Mouse (Mus musculus): ENCODE results near the gene Srebf1.

Srebf1 gene

DNA sequence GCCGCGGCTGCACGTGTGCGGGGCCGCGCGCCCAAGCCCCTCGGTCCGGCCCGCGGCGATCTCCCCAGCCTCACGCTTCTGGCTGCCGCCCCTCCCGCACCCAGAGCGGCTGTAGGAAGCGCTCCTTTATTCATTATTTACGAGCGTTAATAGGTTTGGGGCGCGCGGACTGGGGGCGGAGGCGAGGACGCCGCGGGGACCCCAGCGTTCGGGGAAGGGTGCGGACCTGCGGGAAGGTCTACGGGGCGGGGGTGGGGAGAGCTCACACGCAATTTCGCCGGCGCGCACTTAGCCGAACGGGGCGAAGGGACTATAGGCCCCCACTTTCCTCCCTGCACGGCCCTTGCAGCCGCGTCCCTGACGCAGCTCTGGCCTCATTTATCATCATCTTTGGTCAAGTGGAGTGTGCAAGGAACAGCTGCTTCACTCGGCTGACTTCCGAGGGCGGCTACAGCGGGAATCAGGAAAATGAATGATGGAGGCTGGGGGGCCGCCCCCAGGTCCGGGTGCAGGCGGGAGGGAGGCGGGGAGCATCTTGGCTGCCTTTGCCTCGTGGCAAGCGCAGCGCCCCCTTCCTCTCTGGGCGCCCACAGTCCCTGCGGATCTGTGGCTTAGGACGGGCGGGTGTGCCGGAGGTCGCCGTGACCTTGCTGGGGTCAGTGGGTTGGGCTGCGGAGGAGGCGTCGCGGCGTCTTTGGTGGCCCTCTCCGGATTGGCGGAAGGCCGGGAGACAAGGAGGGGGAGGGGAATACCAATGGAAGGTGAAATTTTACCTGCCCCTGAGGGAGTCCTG lies 46.0 kb downstream of the Srebf1 start:
- peak; percentile 86 for DNase-seq

DNA sequence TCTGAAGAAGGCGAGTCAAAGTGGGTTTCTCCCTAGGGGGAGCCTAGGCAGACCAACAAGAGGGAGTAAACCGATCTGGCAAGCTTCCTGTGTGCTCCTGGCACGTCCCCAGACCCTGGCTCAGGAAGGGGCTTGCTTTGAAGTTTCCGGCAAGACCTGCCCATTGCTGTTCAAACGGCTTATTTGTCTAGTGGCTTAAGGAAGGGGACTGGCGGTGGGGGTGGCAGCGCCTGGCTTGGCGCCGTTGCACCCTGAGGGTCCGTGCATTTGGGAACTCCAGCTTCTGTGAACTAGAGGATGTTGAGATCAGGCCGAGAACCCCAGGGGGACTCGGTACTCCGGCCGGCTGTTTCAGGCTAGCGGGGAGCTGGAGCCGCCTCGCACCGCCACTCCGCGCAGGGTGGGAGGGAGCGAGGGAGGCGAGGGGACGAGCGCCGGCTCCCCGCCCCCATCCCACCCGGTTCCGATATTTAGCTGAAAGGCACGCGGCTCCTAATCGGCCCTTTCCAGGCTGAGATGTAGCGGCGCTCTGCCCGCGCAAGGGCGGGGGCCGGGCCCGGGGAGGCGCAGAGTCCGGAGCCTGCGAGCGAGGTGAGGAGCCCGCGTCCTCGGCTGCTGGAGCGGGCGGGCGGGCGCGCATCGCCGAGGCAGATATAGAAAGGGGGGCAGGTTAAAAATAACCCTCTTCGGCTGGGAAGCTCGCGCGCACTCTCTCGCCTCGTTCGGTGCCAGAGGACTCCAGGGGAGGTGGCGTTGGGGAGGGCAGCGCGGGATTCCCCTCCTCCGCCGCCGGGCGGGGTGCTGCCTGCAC lies 46.8 kb downstream of the Srebf1 start:
- DNase-seq, result peak; percentile 80

DNA sequence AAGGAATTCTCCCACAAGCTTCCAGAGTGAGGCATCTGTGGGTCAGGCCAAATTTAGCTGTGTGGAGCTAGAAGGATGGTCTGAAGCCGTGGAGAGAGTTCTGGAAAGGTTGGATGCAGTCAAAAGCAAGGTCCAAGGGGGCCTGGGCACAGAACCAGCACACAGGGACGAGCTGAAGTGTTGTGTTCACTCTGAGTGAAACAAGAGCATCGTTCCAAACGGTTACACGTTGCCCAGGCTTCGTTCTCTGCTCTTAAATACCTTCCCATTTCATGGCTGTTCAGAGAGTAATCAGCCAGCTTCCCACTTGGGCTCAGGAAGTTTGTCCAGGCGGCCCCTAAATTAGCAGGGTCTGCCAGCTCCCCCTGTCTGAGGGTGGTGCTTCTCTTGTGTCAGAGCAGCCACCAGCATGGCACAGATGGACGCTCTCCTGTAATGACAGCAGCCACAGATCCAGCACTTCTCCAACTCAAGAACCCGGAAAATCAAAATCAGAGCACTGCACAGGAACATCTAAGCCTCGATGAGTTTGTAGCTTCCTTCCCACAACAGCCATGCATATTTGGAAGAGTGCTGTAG lies 48.7 kb downstream of the Srebf1 start:
- DNase-seq, result no peak

DNA sequence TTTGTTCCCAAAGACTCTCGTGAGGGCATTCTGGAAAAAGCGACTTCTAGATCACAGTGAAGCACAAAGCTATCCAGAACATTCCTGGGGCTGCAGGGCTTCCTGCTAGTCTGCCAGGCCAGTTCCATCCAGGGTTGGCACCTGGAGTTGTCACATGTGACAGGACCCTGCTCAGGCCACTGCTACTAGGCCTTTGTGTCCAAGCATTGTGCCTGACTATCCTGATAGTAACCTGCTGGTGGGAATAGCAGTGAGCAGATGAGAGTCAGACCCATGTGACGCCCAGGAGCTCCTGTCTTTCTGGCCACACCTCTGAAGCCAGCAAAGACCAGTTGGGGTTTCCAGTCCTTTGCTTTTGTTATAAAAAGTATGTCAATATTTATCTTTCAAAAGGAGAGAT lies 50.3 kb downstream of the Srebf1 start:
- no peak for DNase-seq

DNA sequence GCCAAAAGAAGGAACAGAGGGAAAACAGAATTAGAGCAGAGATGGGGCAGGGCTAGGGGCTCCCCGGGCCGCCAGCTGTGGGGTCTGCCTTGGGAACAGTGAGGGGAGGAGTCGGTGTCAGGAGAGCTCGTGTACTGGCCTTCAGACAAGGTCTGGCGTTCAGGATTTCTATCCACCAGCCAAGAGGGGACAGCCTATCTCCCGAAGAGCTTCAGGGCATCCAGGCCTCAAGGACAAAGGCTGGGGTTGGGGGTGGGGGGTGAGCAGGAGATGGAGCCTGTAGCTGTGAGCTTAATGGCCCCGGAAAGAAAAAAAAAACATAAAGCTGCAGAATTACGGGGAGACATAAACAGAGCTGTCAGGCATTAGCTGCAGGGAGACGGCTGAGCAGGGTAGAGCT lies 53.6 kb downstream of the Srebf1 start:
- DNase-seq, result no peak

DNA sequence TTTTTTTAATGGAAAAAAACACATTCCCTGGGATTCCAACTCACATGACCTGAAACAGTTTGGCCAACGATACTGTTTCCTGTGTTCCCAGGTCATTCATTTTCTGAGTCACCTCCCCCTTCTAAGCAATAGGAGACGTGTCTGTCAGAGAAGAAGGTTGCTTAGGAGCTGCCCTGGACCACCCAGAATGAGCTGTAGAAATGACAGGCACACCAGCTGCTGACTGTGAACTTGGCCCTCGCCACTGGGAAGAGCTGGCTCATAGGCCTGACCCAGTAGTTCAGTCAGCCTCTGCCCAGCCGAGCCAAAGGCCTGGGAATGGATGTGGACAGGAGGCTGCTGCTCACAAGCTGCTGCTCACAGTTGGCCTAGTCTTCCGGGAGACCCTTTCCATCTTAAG lies 57.3 kb downstream of the Srebf1 start:
- DNase-seq, result peak; percentile 47

DNA sequence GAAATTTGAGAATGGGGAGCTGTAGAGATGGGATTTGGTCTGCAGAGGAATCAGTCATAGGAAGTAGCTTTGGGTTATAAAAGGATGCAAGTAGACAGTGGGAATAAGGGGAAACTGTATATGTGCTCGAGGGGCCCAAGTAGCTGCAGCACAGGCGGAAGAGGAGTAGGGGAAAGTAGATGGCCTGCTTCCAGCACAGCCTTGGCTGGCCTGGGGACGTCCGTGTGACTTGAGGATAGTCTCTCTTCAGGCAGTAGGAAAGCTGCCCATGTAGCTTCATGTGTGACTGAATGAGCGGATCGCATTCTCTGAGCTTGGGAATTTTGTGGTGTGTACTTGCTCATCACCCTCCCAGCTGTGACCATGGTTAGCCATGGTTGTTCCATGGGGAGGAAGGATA lies 57.9 kb downstream of the Srebf1 start:
- DNase-seq, result no peak

DNA sequence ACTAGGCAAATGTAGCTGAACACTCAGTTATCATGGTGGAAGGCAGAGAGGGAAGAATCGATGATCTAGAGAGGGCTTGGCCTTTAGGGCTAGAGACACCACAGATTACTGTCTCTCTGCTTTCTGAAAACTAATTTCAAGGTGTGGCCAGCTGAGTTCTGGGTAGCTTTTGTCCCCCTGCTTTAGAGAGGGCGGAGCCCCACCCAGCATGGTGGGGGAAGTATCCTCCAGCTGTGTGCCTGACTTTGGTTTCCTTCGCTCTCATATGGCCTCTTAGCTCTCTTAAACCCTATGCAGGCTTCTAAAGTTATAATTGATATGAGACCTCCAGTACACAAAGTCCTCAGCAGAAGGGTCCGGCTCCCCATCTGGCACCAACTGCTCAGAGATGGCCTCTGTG lies 59.0 kb downstream of the Srebf1 start:
- DNase-seq, result no peak

DNA sequence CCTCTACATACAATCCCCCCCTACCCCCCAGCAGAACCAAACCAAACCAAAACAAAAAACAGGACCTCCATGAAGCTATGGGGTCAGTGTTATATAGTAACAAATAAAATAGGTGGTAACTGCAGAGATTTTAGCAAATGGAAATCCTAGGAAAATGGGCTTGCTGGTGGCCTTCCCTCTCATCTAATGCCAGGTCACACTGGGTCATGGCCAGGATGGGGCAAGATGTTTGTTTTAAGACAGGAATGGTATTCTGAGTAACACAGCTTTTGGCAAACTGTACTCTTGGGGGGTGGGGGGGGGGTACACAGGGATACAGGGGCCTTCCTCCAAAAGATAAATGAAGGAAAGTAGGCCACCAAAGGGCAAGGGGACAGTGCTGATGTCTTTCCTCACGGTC lies 59.8 kb downstream of the Srebf1 start:
- DNase-seq, result no peak

DNA sequence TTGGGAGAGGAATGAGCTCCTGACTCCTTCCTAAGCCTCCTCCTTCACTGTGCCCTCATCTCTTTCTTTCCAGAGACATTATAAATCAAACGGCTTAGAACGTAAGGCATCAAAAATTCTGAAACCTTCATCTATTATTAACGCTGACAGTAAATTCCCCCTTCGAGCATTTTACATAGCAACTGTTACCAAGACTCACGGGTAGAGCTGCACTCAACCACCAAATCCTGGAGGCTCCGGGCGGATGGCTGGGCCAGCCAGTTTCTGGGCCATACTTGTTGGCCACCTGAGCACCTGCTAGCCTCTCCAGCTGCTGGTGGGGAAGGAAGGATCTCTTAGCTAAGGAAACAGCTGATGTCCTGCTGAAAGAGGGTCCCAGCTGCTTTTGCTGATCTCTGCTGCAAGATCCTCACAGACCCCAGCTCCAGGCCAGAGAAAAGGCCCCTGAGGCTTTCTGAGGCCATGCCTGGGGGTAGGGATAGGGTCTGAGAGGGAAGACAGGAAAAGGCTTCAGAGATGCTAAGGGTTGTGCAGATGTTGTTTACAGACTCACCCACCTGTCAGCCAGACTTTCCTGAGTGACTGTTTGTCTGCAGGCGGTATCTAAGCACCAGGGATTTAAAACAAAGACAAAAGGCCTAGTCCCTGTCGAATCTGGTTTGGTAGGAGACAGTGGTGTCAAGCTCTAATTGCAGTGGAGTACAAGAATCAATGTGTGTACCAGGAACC lies 61.1 kb downstream of the Srebf1 start:
- no peak for DNase-seq

DNA sequence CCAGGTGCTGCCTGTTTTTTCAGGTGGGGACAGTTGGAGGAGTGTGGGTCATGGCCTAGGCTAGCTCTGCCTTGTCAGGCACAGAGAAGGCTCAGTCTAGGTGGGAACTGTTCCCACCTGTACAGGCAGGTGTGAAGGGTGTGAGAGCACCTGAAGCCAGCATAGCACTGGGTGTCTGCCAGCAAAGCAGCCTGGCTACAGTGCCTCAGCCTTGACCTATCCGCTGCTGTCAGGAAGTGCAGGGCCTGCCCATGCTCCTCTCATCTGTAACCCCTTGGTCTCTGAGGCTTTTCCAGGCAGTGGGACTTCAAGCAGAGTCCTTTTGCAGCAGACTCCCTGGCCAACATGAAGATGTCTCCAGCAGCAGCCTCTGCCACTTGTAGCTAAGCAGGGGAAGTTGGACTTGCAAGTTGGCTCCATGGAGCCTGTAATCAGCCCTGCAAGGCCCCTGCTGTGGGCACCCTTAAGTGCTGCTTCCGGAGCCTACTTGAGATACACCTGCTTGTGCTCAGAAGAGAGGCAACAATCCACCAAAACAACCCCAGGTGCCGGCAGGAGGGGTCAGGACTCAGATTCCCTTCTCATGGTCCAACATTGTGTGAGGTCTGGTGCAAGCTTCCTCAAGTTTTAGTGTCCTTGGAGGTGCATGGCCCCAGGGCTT lies 61.8 kb downstream of the Srebf1 start:
- no peak for DNase-seq

DNA sequence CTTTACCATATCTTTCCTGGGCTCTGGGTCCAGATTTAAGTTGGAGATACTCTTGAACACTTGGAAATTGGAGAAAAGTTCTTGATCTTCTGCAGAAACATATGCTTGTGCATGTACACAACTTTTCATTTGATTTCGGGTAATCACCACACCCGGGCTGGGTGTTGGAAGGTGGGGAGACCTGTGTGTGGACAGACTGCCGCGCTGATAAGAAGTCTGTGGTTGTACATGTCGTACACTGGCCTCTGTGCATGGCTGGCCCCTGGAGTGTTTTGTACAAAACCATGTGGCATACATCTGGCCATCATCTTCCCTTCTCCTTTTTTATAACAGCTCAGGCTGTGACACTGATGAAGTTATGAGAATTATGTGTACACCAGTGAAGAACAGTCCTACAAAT lies 62.4 kb downstream of the Srebf1 start:
- no peak for DNase-seq

DNA sequence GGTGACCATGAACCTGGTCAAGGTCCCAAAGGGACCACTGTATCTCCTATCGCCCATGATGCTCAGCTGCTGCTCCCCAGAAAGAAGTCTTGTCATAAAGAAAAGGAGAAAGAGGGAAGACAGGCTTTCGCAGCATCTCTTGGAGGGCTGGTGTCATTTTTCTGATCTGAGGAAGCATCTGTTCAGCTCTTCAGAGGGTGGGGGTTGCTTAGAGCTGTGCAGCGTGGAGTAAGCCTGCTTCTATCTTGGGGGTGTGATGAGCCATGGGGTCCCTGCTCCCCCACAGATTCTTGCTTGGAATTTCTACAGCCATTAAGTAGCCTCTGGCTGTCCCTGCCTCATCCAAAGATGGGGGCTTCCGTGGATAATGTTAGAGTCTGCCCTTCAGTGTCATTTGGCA lies 64.1 kb downstream of the Srebf1 start:
- DNase-seq, result no peak

DNA sequence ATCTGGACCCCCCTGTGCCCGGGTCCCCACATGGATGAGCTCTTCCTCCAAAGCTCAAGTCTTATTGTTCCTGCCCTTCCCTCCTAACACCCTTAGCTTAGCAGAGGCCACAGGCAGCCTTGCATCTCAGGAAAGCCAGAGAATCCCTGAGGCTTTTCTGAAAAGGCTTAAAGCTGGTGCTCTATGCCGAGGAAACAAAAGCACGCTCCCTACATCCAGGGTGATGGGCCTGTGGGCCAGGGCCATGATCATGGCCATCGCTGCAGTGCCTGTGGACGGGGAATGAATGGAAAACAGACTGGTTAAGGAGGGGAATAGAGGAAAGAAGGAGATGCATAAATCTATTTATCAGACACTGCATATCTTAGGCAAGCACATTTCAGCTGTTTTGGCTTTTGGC lies 66.7 kb downstream of the Srebf1 start:
- no peak for DNase-seq

DNA sequence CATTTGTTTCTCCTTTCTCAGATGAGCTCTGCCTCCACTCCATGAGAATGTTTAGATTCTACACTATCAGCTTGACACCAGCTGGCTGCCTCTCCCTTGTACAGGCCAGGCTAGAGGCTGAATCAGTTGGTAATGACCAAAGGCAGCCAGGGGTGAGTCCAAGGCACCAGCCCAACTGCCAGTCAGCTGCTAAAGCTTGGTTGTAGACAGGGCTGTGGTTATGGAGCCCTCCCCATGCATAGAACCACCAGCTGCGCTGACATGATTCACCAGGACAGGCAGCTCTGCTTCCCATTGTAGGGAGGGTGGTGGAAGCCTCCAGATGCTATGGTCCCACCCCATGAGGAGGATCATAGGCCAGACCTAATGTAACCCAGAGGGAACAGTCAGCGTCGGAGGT lies 68.4 kb downstream of the Srebf1 start:
- DNase-seq, result no peak

DNA sequence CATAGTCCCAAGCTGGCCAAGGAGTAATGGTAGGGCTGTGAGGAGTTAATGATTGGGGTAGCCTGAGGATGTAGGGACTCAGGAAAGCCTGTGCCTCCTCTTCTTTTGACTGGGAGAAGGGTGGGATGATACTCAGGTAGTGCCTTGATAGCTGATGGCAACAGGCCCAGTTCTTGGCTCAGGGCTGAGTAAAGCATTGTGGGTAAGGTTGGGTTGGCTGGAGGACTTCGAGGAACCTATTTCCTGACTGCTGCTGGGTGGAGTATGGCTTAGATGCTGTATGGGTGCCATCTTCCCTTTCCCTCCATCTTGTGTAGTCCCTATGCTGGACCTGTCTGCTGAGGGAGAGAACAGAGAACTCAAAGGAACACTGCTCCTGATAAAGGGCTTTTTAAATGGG lies 70.0 kb downstream of the Srebf1 start:
- DNase-seq, result no peak

DNA sequence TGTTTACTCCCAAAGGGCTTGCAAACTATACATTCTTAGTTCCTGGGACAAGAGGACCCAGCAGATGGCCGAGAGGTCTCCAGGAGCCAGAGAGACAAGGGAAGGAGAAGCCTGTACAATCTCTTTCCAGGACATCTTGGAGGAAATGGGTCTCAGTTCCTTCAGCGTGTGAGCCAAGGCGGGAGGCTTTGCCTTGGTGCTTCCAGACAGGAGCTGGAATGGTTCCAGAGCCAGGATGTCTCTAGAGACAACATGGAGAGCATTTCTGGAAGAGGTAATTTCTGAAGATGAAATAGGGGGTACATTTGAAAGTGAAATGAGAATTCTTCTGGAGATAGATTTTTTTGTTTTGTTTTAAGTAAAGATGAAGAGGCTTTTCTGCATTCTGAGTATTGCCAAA lies 71.7 kb downstream of the Srebf1 start:
- no peak for DNase-seq

Measured in embryo, embryonic 11 days (tissue).